ENCODE assay signal across 7 mouse cellular contexts in genomic region chr9:110531151-110531791, GRCm38 (mm10). TPM values are rescaled to one million over a fixed set of nuclear protein-coding genes. Genes with fewer than 3 reads are reported as not detected.
DNase-seq lines count a peak whose midpoint lies in the region; ATAC-seq and TF ChIP-seq lines count a peak whose summit lies in the region.

No protein-coding gene starts in this region.

- no peaks in the 10 kb centered on the region for H3K27me3 ChIP-seq in testis, adult 2 months (ENCODE audit: control insufficient read depth, insufficient read depth, low read length)
- no peaks in the 10 kb centered on the region for H3K27me3 ChIP-seq in forebrain, embryonic 11.5 days (ENCODE audit: control insufficient read depth, insufficient read depth, low read length)
- H3K27me3 ChIP-seq in limb, embryonic 15.5 days, result no peaks in the 10 kb centered on the region
- no peaks in the 10 kb centered on the region for H3K27me3 ChIP-seq in stomach, postnatal 0 days (ENCODE audit: control insufficient read depth, insufficient read depth, low read length)

- H3K27ac ChIP-seq in testis, adult 2 months (ENCODE audit: control insufficient read depth, insufficient read depth, low read depth, low read length), result peak overlapping the region; percentile 12; the same call in 1 of the 2 replicates
- peak overlapping the region; percentile 99 for H3K27ac ChIP-seq in forebrain, embryonic 11.5 days (ENCODE audit: low read depth, low read length)
- H3K27ac ChIP-seq in limb, embryonic 15.5 days, result peak overlapping the region; percentile 100
- peak overlapping the region; percentile 99; the same call in 1 of the 2 replicates for H3K27ac ChIP-seq in stomach, postnatal 0 days (replicated peaks)

- TF ChIP-seq CTCF in testis, adult 2 months (IDR thresholded peaks at IDR 0.05; ENCODE audit: control insufficient read depth, insufficient read depth, insufficient replicate concordance, low read depth, low read length), result no peak
- no peak for TF ChIP-seq CTCF in stomach, postnatal 0 days (IDR thresholded peaks at IDR 0.05; ENCODE audit: low read depth)

- peak overlapping the region; percentile 98; the same call in 1 of the 2 replicates for H3K9ac ChIP-seq in forebrain, embryonic 11.5 days (ENCODE audit: low read length)
- no peak overlapping the region for H3K9ac ChIP-seq in limb, embryonic 15.5 days
- peak overlapping the region; percentile 99; the same call in 1 of the 2 replicates for H3K9ac ChIP-seq in stomach, postnatal 0 days (ENCODE audit: low read length)

- no peak for TF ChIP-seq EP300 in stomach, postnatal 0 days (optimal IDR thresholded peaks at IDR 0.05)

- H3K4me2 ChIP-seq in forebrain, embryonic 11.5 days (ENCODE audit: low read depth, low read length, severe bottlenecking), result peak overlapping the region; percentile 67
- peak overlapping the region; percentile 49 for H3K4me2 ChIP-seq in limb, embryonic 15.5 days
- peak overlapping the region; percentile 68 for H3K4me2 ChIP-seq in stomach, postnatal 0 days (replicated peaks; ENCODE audit: low read depth)

- no peak for ATAC-seq in forebrain, embryonic 11.5 days (replicated peaks; ENCODE audit: low FRiP score)
- no peak for ATAC-seq in limb, embryonic 15.5 days (ENCODE audit: insufficient number of reproducible peaks, low FRiP score, low TSS enrichment, low read depth)
- no peak for ATAC-seq in stomach, postnatal 0 days (ENCODE audit: low FRiP score, low TSS enrichment)

- H3K36me3 ChIP-seq in testis, adult 2 months (ENCODE audit: control insufficient read depth, insufficient read depth, low read length), result no peaks in the 10 kb centered on the region
- no peaks in the 10 kb centered on the region for H3K36me3 ChIP-seq in forebrain, embryonic 11.5 days (ENCODE audit: control insufficient read depth, insufficient read depth, low read length)
- no peaks in the 10 kb centered on the region for H3K36me3 ChIP-seq in limb, embryonic 15.5 days
- H3K36me3 ChIP-seq in stomach, postnatal 0 days (ENCODE audit: control insufficient read depth, insufficient read depth, low read length), result no peaks in the 10 kb centered on the region

- TF ChIP-seq POLR2A in testis, adult 2 months (IDR thresholded peaks at IDR 0.05; ENCODE audit: control insufficient read depth, low read depth, low read length), result no peak

- H3K4me3 ChIP-seq in testis, adult 2 months (ENCODE audit: control insufficient read depth, low read depth, low read length), result peak overlapping the region; percentile 52
- H3K4me3 ChIP-seq in forebrain, embryonic 11.5 days (ENCODE audit: low read depth, low read length), result peak overlapping the region; percentile 95
- peak overlapping the region; percentile 99 for H3K4me3 ChIP-seq in limb, embryonic 15.5 days
- H3K4me3 ChIP-seq in stomach, postnatal 0 days (ENCODE audit: low read depth, low read length), result peak overlapping the region; percentile 99

- no peaks in the 10 kb centered on the region for H3K4me1 ChIP-seq in testis, adult 2 months (ENCODE audit: control insufficient read depth, insufficient read depth, low read length)
- peaks cover 9% of the 10 kb centered on the region for H3K4me1 ChIP-seq in forebrain, embryonic 11.5 days (replicated peaks; ENCODE audit: control insufficient read depth, insufficient read depth, low read length)
- H3K4me1 ChIP-seq in limb, embryonic 15.5 days, result peaks cover 22% of the 10 kb centered on the region
- no peaks in the 10 kb centered on the region; the same call in 1 of the 2 replicates for H3K4me1 ChIP-seq in stomach, postnatal 0 days (replicated peaks; ENCODE audit: control insufficient read depth, insufficient read depth)

- WGBS in forebrain, embryonic 11.5 days, result 30% methylated on average over 6 of the region's 6 CpGs
- WGBS in limb, embryonic 15.5 days, result 22% methylated on average over 6 of the region's 6 CpGs
- WGBS in stomach, postnatal 0 days, result 19% methylated on average over 6 of the region's 6 CpGs

- DNase-seq in testis, postnatal 10 days (ENCODE audit: low spot score), result no peak
- DNase-seq in forebrain, embryonic 11.5 days (ENCODE audit: low spot score), result no peak
- DNase-seq in stomach, postnatal 0 days (ENCODE audit: low spot score), result no peak
- no peak for DNase-seq in frontal cortex, postnatal 10 days (ENCODE audit: low spot score in 2 of 2)
- no peak for DNase-seq in kidney, postnatal 25 days

- H3K9me3 ChIP-seq in forebrain, embryonic 11.5 days (ENCODE audit: control insufficient read depth, low read length), result no peaks in the 10 kb centered on the region
- no peaks in the 10 kb centered on the region for H3K9me3 ChIP-seq in limb, embryonic 15.5 days
- H3K9me3 ChIP-seq in stomach, postnatal 0 days (ENCODE audit: control insufficient read depth, low read length), result no peaks in the 10 kb centered on the region

RNA-seq across cellular contexts. Expression of gene Setd2, which starts 1.1 kb away (rescaled TPM):
- 33.1 and 34.8 TPM in 2 replicates for polyA plus RNA-seq in testis, adult 2 months (2012; rRNA removed)
- 48.7 and 56.9 TPM in 2 replicates for polyA plus RNA-seq in forebrain, embryonic 11.5 days (2014; fragmentation: Nextera tagmentation; extraction: Ambion mirVana)
- polyA plus RNA-seq in limb, embryonic 15.5 days (2015; fragmentation: Nextera tagmentation; extraction: Ambion mirVana), result 31.9 and 34.0 TPM in 2 replicates
- 13.1 and 14.0 TPM in 2 replicates for polyA plus RNA-seq in stomach, postnatal 0 days (2015; fragmentation: Nextera tagmentation; extraction: Ambion mirVana)

RNA-seq across cellular contexts. Expression of gene Kif9, which starts 54.5 kb away (rescaled TPM):
- polyA plus RNA-seq in testis, adult 2 months (2012; rRNA removed), result 122 and 131 TPM in 2 replicates
- 0.88 and 1.4 TPM in 2 replicates for polyA plus RNA-seq in forebrain, embryonic 11.5 days (2014; fragmentation: Nextera tagmentation; extraction: Ambion mirVana)
- 0.95 and 1.3 TPM in 2 replicates for polyA plus RNA-seq in limb, embryonic 15.5 days (2015; fragmentation: Nextera tagmentation; extraction: Ambion mirVana)
- 1.3 and 1.4 TPM in 2 replicates for polyA plus RNA-seq in stomach, postnatal 0 days (2015; fragmentation: Nextera tagmentation; extraction: Ambion mirVana)

RNA-seq across cellular contexts. Expression of gene Klhl18, which starts 54.8 kb away (rescaled TPM):
- 11.5 TPM in 2 replicates for polyA plus RNA-seq in testis, adult 2 months (2012; rRNA removed)
- polyA plus RNA-seq in forebrain, embryonic 11.5 days (2014; fragmentation: Nextera tagmentation; extraction: Ambion mirVana), result 9.1 and 9.8 TPM in 2 replicates
- polyA plus RNA-seq in limb, embryonic 15.5 days (2015; fragmentation: Nextera tagmentation; extraction: Ambion mirVana), result 10.5 and 11.3 TPM in 2 replicates
- 5.7 and 5.8 TPM in 2 replicates for polyA plus RNA-seq in stomach, postnatal 0 days (2015; fragmentation: Nextera tagmentation; extraction: Ambion mirVana)

Comparison
In these comparisons a context has a peak if more than half of its experiments do, and no peak if none do; other contexts are left out.
1. H3K27ac ChIP-seq: peak in every context shown above with its lines; median percentile 100 in limb, embryonic 15.5 days; 99 in forebrain, embryonic 11.5 days; 99 in stomach, postnatal 0 days; 12 in testis, adult 2 months.
2. RNA of gene Kif9, which starts 54.5 kb away (polyA plus RNA-seq): 122 to 131 TPM in testis, adult 2 months; 1.3 to 1.4 TPM in stomach, postnatal 0 days, 0.95 to 1.3 TPM in limb, embryonic 15.5 days and 0.88 to 1.4 TPM in forebrain, embryonic 11.5 days; every median in the first group is over 10 times any median in the second.
3. Peak in every context shown above with its lines, with median percentiles within 50 percentile points of each other: H3K4me3 ChIP-seq and H3K4me2 ChIP-seq.